Mouse (Mus musculus) activated CD4-positive, CD25-positive, alpha-beta regulatory T cell, adult 4 months (primary cell): ENCODE data around the gene Zfp365. TPM values are rescaled to one million over a fixed set of nuclear protein-coding genes. Genes with fewer than 3 reads are reported as not detected.

Source experiments
- ATAC-seq: one replicate; pipeline ENCODE4 v1.8.0; 2017
- polyA plus RNA-seq, 2 experiments: library from polyadenylated mRNA; unstranded; fragments of 100-300 nt; shearing (Covaris generic); gene quantifications; one replicate each; pipeline ENCODE4 v1.2.1; 2017

Zfp365 gene
- polyA plus RNA-seq = 1 to 10 TPM; 3.0 to 5.2 TPM

- ATAC-seq = peak; percentile 26
These were observed at the start of gene Zfp365 for GRCm38 (mm10) chr10:67912337-67912776. Zfp365 (minus strand) TSS chr10:67912662.

DNA sequence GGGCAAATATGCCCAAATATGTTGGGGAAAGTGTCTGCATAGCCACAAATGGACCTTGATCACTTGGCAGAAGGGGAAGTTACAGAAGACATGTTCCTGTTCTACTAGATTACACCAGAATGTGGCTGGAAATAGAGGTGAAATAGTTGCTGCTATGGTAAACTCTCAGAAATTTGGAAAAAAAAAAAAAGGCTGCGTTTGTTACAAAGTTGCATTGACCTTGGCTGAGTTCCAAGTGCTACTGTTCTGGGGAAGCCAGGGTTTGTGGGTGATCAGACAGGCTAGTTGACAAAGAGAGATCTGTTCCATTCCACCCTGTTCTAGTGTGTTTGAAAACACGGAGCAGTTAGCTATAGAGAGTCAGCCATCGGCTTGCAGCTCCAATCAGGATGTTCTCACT lies 47.5 kb upstream of the Zfp365 start:
- no peak for ATAC-seq

GRCm38 (mm10) chr10:67955982-67956381 lies 43.5 kb upstream of the Zfp365 start:
- no peak for ATAC-seq

DNA sequence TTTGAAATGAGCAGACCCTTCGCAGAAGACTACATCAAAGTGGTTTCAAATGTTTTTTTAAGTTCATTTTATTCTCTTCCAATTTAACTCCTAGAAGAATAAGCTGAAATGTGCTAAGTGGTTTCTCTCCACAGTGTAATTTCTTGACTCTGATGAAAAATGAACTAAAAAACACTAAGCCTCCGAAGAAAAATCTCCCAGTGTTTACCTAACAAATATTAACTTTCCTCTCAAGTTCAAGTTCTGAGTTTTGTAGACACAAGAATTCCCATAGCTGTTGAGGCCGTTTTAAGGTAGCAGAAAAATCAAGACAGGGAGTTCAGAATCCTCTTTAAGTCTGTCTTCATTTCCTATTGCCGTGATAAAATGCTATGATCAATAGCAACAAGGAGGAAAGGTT lies 39.2 kb upstream of the Zfp365 start:
- no peak for ATAC-seq

DNA sequence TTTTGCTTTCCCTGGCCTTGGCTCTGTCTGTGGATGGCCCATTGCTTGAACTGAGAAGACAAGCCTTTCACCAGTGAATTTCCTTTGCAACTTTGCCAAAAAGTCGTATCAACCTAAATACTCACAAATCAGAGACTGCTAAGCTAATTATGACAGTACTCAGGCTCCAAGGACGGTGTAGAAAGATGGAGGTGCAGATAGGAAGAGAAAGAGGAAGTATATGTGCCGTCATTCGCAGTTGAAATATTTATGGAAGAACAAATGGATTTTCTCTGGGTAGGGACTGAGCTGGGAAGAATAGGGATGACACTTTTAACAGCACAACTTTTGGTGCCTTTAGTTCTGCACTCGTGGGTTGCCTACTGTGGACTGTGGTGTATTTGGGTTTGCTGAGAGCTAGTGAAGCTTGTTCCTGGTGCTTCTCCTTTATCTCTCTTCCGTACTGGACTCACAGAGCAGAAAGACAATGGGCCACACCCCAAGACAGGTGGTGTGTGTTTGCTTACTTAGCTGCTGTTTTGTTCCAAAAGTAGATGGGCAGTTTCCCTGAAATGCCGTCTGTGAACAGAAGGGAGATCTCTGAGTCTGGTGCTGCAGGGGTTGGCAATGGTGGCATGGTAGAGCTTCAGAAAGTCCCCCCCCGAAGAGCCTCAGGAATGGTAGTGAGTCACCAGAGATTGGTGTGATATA lies 37.7 kb upstream of the Zfp365 start:
- no peak for ATAC-seq

DNA sequence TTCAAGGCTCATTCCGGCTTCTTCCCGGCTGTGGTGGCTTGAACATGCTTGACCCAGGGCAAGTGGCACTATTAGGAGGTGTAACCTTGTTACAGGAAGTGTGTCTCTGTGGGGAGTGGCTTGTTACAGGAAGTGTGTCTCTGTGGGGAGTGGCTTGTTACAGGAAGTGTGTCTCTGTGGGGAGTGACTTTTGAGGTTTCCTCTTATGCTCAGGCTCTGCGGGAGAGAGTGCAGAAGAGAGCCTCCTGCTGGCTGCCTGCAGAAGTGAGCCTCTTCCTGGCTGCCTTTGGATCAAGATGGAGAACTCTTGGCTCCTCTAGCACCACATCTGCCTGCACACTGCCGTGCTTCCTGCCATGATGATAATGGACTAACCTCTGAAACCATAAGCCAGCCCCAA lies 31.1 kb upstream of the Zfp365 start:
- ATAC-seq = peak; percentile 57

DNA sequence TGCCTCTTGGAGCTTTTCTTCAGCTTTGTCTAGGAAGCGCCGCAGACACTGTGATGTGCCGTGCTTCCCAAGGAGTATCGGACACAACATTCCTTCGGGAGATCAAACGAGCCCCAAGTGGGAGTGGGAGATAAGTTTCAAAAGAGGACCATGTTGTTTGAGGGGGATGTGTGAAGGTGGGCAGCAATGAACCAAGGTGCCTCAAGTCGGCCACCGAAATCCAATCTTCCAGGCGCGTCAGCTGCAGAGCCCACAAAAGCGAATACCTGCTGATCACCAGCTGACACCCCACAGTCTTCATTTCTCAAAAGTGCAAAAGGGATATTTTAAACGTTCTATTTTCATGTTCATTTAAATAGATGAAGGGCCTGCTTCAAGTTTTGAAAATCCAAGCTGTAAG lies 27.1 kb upstream of the Zfp365 start:
- no peak for ATAC-seq

DNA sequence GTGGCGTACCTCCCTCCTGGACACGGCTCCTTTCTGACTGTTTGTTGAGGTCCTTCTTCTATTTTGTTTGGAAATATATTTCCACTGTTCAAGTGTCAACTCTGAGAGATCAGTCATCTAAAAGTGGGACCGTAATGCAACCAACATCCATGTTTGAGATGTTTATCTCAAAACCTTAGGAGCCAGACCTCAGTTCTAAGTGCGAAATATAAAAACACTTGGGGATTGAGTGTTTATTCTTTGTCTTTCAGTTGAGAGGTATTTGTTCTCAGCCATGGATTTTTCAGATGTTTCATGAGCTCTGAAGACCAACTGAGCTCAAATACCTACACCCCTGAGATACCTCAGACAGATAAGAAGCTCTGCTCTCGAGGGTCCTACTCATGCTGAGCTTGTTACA lies 25.3 kb upstream of the Zfp365 start:
- ATAC-seq = no peak

DNA sequence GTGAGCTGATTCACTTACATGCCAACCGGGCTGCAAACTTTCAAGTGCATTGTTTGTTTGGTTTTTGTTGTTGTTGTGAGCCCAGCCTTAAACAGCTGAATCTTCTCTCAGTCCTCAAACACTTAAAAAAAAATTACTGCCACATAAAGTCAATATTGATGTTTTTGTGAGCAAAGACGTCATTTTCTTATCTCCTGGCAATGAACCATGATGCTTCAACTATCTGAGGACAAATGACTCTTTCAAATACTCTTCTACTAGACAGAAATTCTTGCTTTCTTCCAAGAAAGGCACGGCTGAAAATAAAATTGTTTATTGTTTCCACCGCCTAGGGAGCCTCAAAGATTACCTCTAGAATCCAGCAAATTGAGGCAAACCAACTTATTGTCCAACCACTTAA lies 24.5 kb upstream of the Zfp365 start:
- ATAC-seq = no peak

- ATAC-seq = no peak
These were observed 20.3 kb upstream of the Zfp365 start for GRCm38 (mm10) chr10:67932780-67933179.

GRCm38 (mm10) chr10:67931328-67931727 lies 18.9 kb upstream of the Zfp365 start:
- no peak for ATAC-seq

DNA sequence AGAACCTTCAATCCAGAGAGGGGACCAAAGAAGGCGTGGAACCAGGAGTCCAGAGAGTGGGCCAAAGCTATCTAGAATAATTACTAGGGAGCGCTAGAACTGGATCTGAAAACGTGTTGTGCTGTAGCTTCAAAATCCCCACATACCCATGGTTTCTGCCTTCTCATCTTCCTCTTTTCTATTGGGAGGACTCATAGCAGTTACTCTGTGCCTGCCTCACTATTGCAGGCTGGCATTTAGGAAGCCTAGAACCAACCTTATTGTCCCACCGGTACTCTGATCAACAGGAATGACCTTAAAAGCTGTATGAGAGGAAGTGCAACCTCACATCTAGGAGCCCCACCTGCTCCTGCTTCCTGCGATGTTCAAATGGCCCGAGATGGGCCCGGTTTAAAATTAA lies 16.1 kb upstream of the Zfp365 start:
- no peak for ATAC-seq

DNA sequence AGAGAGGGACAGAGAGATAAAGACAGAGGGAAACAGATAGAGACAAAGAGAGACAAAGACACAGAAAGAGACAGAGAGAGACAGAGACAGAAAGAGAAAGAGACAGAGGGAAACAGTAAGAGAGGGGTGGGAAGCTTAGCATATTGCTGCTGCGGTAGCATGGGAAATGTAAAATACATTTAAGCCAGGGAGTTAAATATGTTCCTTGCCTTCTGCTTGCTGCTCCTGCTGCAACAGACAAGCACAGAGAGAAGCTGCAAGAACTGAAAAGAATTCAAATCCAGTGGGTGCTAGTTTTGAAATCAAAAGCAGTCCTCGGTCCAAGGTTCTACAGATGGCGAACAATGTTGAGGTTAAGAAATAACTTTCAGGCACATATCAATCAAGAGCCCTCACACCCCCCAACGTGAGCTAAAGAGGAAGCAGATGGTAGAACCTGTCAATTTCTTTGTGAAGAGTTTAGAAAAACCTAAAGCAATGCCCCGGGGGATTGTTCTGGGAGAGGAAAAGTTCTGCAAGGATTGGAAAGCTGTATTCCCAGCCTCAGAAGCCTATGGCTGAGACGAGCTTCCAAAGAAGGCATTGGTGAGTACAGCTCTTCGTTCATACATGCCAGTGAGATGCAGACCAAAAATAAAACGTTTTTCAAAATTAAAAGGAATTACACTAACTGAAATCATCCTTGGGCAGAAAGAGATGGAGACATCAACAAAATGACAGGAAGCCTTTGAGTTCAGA lies 15.4 kb upstream of the Zfp365 start:
- no peak for ATAC-seq

DNA sequence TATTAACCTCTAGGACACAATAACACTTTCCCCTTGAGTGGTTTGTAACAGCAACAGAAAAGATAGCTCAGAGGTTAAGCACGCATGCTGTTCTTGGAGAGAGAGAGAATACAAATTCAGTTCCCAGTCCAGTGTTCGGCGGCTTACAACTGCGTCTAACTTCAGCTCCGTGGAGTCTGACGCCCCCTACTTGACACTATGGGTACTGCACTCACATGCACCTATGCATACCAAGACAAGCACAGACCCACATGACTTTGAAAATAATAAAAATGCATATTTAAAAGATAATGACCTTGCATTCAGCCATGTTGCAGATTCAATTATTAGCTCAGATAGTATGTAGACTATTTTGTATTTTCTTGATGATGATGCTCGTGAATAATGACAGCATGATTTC lies 11.6 kb upstream of the Zfp365 start:
- no peak for ATAC-seq

GRCm38 (mm10) chr10:67921777-67922176 lies 9.3 kb upstream of the Zfp365 start:
- no peak for ATAC-seq

- no peak for ATAC-seq
These were observed 7.2 kb upstream of the Zfp365 start for GRCm38 (mm10) chr10:67919706-67920105.

DNA sequence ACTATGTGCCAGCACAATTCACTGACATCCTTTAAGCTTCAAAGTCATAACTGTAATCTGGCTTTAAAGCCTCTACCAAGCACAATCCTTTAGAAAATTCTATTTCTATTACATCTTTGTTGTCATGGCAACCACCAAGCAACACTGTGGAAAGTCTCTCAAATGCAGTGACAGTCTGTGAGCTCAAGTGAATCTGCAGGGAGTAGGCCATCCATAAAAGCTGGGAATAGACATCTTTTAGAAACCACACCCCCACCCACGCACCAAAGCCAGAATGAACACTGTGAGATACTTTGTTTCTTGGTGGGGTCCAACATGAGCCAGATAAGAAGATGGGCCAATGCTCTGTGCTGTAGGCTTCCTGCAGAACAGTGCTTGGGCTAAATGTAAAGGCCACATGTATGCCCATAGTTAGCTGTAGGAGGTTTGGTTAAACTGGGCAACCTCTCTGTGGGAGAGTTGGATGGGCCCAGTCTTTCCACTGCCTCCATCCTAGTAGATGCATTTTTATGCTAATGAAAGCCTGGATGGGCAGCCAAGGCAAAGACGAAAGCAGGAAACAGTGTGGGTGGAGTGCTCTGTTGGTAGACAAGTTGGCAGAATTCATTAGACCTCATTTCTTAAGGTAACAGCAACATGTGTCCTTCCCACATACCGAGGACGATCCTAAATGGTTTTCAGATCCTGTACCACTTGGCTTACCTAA lies 5.9 kb upstream of the Zfp365 start:
- ATAC-seq = no peak

DNA sequence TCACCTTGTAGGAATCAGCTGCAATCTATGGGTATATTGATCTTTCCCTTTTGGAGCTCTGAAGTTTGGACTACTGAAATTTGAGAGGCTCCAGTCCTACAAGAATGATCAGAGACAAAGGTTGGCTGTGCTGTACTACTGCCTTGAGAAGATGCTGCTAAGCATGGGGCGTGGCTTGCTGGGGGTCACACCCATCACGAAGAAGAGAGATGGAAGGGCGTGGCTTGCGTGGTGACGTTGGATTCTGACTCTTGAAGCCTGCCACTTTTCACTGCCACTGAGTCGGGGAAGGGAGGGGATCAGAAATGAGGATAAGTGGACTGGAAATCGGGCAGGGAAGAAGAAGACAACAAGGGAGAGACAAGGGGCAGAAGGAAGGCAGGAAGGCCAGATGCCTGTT lies 4.9 kb upstream of the Zfp365 start:
- no peak for ATAC-seq

DNA sequence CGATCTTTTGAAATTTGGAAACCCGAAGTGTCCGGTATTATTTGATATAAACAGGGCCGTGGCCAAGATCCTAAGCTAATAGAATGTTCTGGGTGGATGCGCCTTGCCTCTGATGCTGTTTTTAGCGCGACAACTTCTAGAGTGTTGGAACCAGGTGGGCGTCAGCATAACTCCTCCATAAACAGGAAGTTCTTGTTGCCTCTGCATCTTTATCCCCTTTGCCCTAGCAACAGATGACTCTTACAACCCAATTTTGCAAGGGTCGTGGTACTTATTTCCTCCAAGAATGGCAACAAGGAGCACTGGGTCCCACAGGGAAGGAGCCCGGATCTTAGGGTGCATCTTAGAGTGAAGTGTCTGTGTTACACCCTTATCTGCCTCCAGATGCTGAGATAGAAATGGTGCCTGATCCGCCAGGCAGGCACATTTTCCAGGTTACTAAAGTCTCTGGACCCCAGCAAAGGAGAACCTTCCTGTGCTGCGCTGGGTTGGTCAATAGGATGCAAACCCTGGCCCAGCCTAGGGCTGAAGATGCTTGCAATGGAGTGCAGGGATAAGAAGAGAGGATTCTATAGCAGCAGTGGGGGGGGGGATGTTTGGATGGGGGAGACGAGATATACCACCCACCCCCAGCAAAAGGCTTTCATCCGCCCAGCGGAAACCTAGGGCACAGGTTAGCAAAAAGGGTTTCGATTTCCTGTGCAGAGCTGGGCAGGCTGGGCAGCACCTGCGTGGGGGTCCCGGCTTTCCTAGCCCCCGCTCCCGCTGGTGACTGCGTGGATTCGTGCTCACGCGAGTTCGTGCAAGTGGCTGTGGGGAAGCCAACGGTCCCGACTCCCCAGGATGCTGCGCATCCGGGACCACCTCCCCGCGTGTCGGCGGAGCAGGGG lies 770 bp downstream of the Zfp365 start:
- ATAC-seq = peak; percentile 79

DNA sequence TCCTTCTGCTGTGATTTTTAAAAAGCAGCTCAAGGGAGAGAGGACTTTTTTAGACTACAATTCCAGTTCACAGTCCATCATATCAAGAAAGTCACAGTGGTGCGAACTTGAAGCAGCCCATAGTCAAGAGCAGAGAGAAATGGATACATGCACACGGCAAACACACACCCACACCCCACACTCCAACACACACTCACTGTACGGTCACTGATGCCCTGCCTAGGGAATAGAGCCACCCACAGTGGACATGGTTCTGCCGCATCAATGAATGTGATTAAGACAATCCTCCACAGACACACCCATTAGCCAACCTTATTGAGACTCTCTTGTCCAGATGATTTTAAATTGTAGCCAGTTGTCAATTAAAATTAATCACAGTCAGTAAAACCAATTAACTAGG lies 4.5 kb downstream of the Zfp365 start:
- no peak for ATAC-seq

GRCm38 (mm10) chr10:67906926-67907325 lies 5.5 kb downstream of the Zfp365 start:
- no peak for ATAC-seq

- ATAC-seq = no peak
These were observed 6.4 kb downstream of the Zfp365 start for GRCm38 (mm10) chr10:67906063-67906462.

GRCm38 (mm10) chr10:67903387-67903786 lies 9.1 kb downstream of the Zfp365 start:
- no peak for ATAC-seq
